ENCODE assay signal across 23 mouse cellular contexts in the genomic region with DNA sequence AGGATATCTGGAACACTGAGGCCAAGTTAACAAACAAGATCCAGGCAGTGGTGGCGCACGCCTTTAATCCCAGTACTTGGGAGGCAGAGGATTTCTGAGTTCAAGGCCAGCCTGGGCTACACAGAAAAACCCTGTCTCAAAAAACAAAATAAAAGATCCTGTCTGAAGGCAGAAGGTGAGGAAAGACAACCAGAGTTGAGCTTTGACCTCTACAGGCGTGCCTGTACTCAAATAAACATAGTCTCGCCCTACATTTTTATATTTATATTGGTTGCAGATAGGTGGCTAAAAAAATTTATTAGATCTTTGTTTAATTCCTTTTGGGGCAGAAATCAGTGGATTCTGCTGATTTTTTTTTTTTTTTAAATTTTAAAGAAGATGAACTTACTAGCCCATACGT. TPM values are rescaled to one million over a fixed set of nuclear protein-coding genes. Genes with fewer than 3 reads are reported as not detected.
DNase-seq lines count a peak whose midpoint lies in the region; TF ChIP-seq lines count a peak whose summit lies in the region.
"Had no signal": no experiment of that assay in that cellular context is flagged by ENCODE, and none has a peak within 500 bp of the region (broad histone marks: within the 10 kb centered on the region; RNA-seq: fewer than 3 reads in every experiment).

No protein-coding gene starts in this region.

- peaks cover 67% of the 10 kb centered on the region for H3K36me3 ChIP-seq in liver, adult 2 months (ENCODE audit: control insufficient read depth, insufficient read depth, low read length)
- peaks cover 69 to 83% of the 10 kb centered on the region in 2 experiments for H3K36me3 ChIP-seq in CH12.LX (replicated peaks in 1 of 2; ENCODE audit: control insufficient read depth in 1 of 2, insufficient read depth in 1 of 2, low read length in 1 of 2)
- peaks cover 52 to 71% of the 10 kb centered on the region in 2 experiments for H3K36me3 ChIP-seq in MEL (ENCODE audit: control insufficient read depth in 1 of 2, insufficient read depth in 2 of 2, low read length in 2 of 2)
- H3K36me3 ChIP-seq in small intestine, adult 2 months (ENCODE audit: control insufficient read depth, insufficient read depth, low read length): peaks cover 59% of the 10 kb centered on the region

- H3K27ac ChIP-seq in liver, adult 2 months (replicated peaks; ENCODE audit: insufficient read depth, low read depth, low read length): peak overlapping the region; percentile 15; the same call in 1 of the 2 replicates
- H3K27ac ChIP-seq in CH12.LX (ENCODE audit: insufficient read depth, low read depth): no peak overlapping the region
- no peak overlapping the region for H3K27ac ChIP-seq in MEL (ENCODE audit: control insufficient read depth, low read depth, low read length)
- peak overlapping the region; percentile 69 for H3K27ac ChIP-seq in small intestine, adult 2 months (ENCODE audit: insufficient read depth, low read depth, low read length)
- H3K27ac ChIP-seq: embryonic facial prominence, embryonic 13.5 days; embryonic facial prominence, embryonic 15.5 days; forebrain, embryonic 10.5 days; forebrain, embryonic 12.5 days had no signal

- no peak overlapping the region for H3K9ac ChIP-seq in liver, adult 2 months (ENCODE audit: low read depth, low read length)
- no peak overlapping the region for H3K9ac ChIP-seq in CH12.LX (ENCODE audit: insufficient read depth, low read depth)
- no peak overlapping the region for H3K9ac ChIP-seq in MEL (ENCODE audit: control insufficient read depth, low read depth, low read length, poor library complexity, severe bottlenecking)
- H3K9ac ChIP-seq: embryonic facial prominence, embryonic 13.5 days; embryonic facial prominence, embryonic 15.5 days; forebrain, embryonic 12.5 days had no signal

- no peak for TF ChIP-seq CTCF in liver, adult 2 months (IDR thresholded peaks at IDR 0.05; ENCODE audit: low read depth, low read length)
- TF ChIP-seq CTCF in CH12.LX (conservative IDR thresholded peaks at IDR 0.05 in 1 of 2, IDR thresholded peaks at IDR 0.05 in 1 of 2; ENCODE audit: low read depth in 2 of 2, low read length in 2 of 2): no peak
- TF ChIP-seq CTCF in MEL (IDR thresholded peaks at IDR 0.05 in 2 of 3, conservative IDR thresholded peaks at IDR 0.05 in 1 of 3; ENCODE audit: control insufficient read depth in 1 of 3, insufficient read depth in 1 of 3, low read depth in 2 of 3, low read length in 3 of 3, poor library complexity in 1 of 3, severe bottlenecking in 1 of 3): no peak
- TF ChIP-seq CTCF in small intestine, adult 2 months (IDR thresholded peaks at IDR 0.05; ENCODE audit: extremely low read depth, insufficient read length, insufficient replicate concordance, low read depth, low read length): no peak
- TF ChIP-seq CTCF in lung, adult 2 months (IDR thresholded peaks at IDR 0.05; ENCODE audit: insufficient read depth, low read length): no peak

- dilution Hi-C loops in CH12.LX (cut with MboI; ENCODE audit: extremely low pct_ligation_motif_present, extremely low pct_unique_long_range_greater_than_20kb, low sequenced_read_pairs): no loop called here

- no peak overlapping the region for H3K4me2 ChIP-seq in CH12.LX (ENCODE audit: insufficient read depth, low read depth, poor library complexity, severe bottlenecking)
- H3K4me2 ChIP-seq: embryonic facial prominence, embryonic 13.5 days; embryonic facial prominence, embryonic 15.5 days; forebrain, embryonic 12.5 days had no signal

- 34% methylated on average over 5 of the region's 5 CpGs for WGBS in liver, adult 2 months
- WGBS in small intestine, adult 2 months: 60% methylated on average over 5 of the region's 5 CpGs
- 90% methylated on average over 5 of the region's 5 CpGs for WGBS in lung, adult 2 months

- no peak for TF ChIP-seq POLR2A in liver, adult 2 months (IDR thresholded peaks at IDR 0.05; ENCODE audit: extremely low read depth, insufficient read depth, low read length)
- TF ChIP-seq POLR2A in CH12.LX (IDR thresholded peaks at IDR 0.05; ENCODE audit: low read depth, low read length) (no peak), MEL (IDR thresholded peaks at IDR 0.05; ENCODE audit: control insufficient read depth in 1 of 2, insufficient read depth in 1 of 2, low read depth in 1 of 2, low read length in 2 of 2, poor library complexity in 1 of 2) (no peak)
- TF ChIP-seq POLR2A in small intestine, adult 2 months (IDR thresholded peaks at IDR 0.05; ENCODE audit: low read depth, low read length): no peak
- no peak for TF ChIP-seq POLR2A in lung, adult 2 months (IDR thresholded peaks at IDR 0.05; ENCODE audit: borderline replicate concordance, extremely low read depth, low read depth, low read length)

- H3K27me3 ChIP-seq in liver, adult 2 months (ENCODE audit: control insufficient read depth, insufficient read depth, low read length): no peaks in the 10 kb centered on the region
- H3K27me3 ChIP-seq in CH12.LX (replicated peaks): no peaks in the 10 kb centered on the region
- no peaks in the 10 kb centered on the region for H3K27me3 ChIP-seq in MEL (ENCODE audit: control insufficient read depth in 1 of 2, insufficient read depth in 2 of 2, low read length in 2 of 2)
- H3K27me3 ChIP-seq in small intestine, adult 2 months (ENCODE audit: control insufficient read depth, insufficient read depth, low read length): no peaks in the 10 kb centered on the region
- H3K27me3 ChIP-seq: embryonic facial prominence, embryonic 13.5 days; embryonic facial prominence, embryonic 15.5 days; forebrain, embryonic 12.5 days had no signal

- TF ChIP-seq RAD21 in CH12.LX (IDR thresholded peaks at IDR 0.05; ENCODE audit: low read depth, low read length) (no peak), MEL (IDR thresholded peaks at IDR 0.05; ENCODE audit: low read depth, low read length) (no peak)

- H3K4me1 ChIP-seq in liver, adult 2 months (ENCODE audit: control insufficient read depth, insufficient read depth, low read length): peaks cover 4% of the 10 kb centered on the region
- H3K4me1 ChIP-seq in CH12.LX (ENCODE audit: control insufficient read depth in 1 of 2, insufficient read depth in 2 of 2): peaks cover 8 to 73% of the 10 kb centered on the region in 2 experiments; a peak in 3 of 4 replicates
- peaks cover 6 to 18% of the 10 kb centered on the region in 2 experiments for H3K4me1 ChIP-seq in MEL (ENCODE audit: control insufficient read depth in 1 of 2, insufficient read depth in 2 of 2, low read length in 2 of 2)
- peaks cover 10% of the 10 kb centered on the region; the same call in 1 of the 2 replicates for H3K4me1 ChIP-seq in small intestine, adult 2 months (ENCODE audit: control insufficient read depth, insufficient read depth, insufficient read length, low read length)
- H3K4me1 ChIP-seq in lung, adult 2 months (ENCODE audit: control insufficient read depth, insufficient read depth, low read length): peaks cover 5% of the 10 kb centered on the region; the same call in 1 of the 2 replicates

- H3K9me3 ChIP-seq in CH12.LX (replicated peaks; ENCODE audit: low read length) (no peaks in the 10 kb centered on the region), MEL (replicated peaks; ENCODE audit: insufficient read depth, low read length) (no peaks in the 10 kb centered on the region)
- H3K9me3 ChIP-seq: embryonic facial prominence, embryonic 13.5 days; embryonic facial prominence, embryonic 15.5 days; forebrain, embryonic 10.5 days; forebrain, embryonic 12.5 days; G1E had no signal

- peak; percentile 59 for DNase-seq in liver, adult 2 months (ENCODE audit: extremely low read depth, low read depth, low spot score)
- no peak for DNase-seq in liver
- no peak for DNase-seq in CH12.LX (ENCODE audit: extremely low read depth)
- no peak for DNase-seq in MEL (ENCODE audit: low read depth, low spot score)
- no peak for DNase-seq in adrenal gland, adult (ENCODE audit: inconsistent age in 2 of 2, low spot score in 1 of 2)
- no peak for DNase-seq in left cerebral cortex, adult 8-10 months (ENCODE audit: low spot score in 2 of 2)
- no peak for DNase-seq in lung, adult 2 months
- DNase-seq: adrenal gland, adult 8-10 months; adrenal gland, postnatal 14 days; adrenal gland, postnatal 36 days; cerebellum, adult 11-12 months; cerebellum, adult 2 months; cerebellum, adult 9-10 months; cerebellum, postnatal 14 days; cerebellum, postnatal 36 days; embryo, embryonic 11 days had no signal

- in situ Hi-C loops in CH12.LX (cut with MboI; ENCODE audit: low pct_ligation_motif_present, low pct_unique_long_range_greater_than_20kb, low sequenced_read_pairs): no loop called here

- H3K79me2 ChIP-seq in liver, adult 2 months (ENCODE audit: control insufficient read depth, insufficient read depth, low read length): no peaks in the 10 kb centered on the region
- H3K79me2 ChIP-seq in CH12.LX (replicated peaks; ENCODE audit: control insufficient read depth, extremely low read depth, insufficient read depth, poor library complexity, severe bottlenecking) (peaks cover 59% of the 10 kb centered on the region), MEL (ENCODE audit: control insufficient read depth, insufficient read depth, low read length, poor library complexity) (peaks cover 55% of the 10 kb centered on the region)

- TF ChIP-seq EP300 in CH12.LX (IDR thresholded peaks at IDR 0.05; ENCODE audit: low read length): no peak
- no peak for TF ChIP-seq EP300 in MEL (IDR thresholded peaks at IDR 0.05; ENCODE audit: low read depth in 1 of 2, low read length in 2 of 2)

- H3K4me3 ChIP-seq in liver, adult 2 months (ENCODE audit: insufficient read depth, low read depth, low read length): no peak overlapping the region
- H3K4me3 ChIP-seq in CH12.LX (replicated peaks in 1 of 3; ENCODE audit: low read depth in 2 of 3, low read length in 2 of 3, poor library complexity in 1 of 3) (no peak overlapping the region), MEL (ENCODE audit: control insufficient read depth in 1 of 2, insufficient read depth in 1 of 2, low read depth in 2 of 2, low read length in 2 of 2) (no peak overlapping the region)
- no peak overlapping the region for H3K4me3 ChIP-seq in small intestine, adult 2 months (ENCODE audit: low read depth, low read length)
- no peak overlapping the region for H3K4me3 ChIP-seq in lung, adult 2 months (replicated peaks; ENCODE audit: extremely low read depth, low read depth, low read length)
- H3K4me3 ChIP-seq: embryonic facial prominence, embryonic 13.5 days; embryonic facial prominence, embryonic 15.5 days; erythroblast, embryonic 14.5 days; forebrain, embryonic 10.5 days; forebrain, embryonic 12.5 days had no signal

RNA-seq across cellular contexts. Expression of gene Tsr1, which starts 4.5 kb away (rescaled TPM):
- 9.0 and 10.1 TPM in 2 replicates for total RNA-seq in liver, adult 2 months (2014; rRNA removed)
- polyA plus RNA-seq in liver, adult 2 months (2012; rRNA removed): 3.8 and 4.9 TPM in 2 replicates
- total RNA-seq in CH12.LX (2012; rRNA removed) (85.2 and 127 TPM in 2 replicates), CH12.LX (2014; rRNA removed) (101 and 105 TPM in 2 replicates), MEL (2012; rRNA removed) (165 and 178 TPM in 2 replicates)
- polyA plus RNA-seq in CH12.LX (2012; ENCODE audit: insufficient read length, low read depth) (149 and 162 TPM in 2 replicates), MEL (2012; ENCODE audit: insufficient read depth in 1 of 2, insufficient read length in 2 of 2, low read depth in 1 of 2, low replicate concordance in 2 of 2, missing spikeins in 1 of 2) (100 to 1,000 TPM; 123 to 129 TPM)
- polyA plus RNA-seq in small intestine, adult 2 months (2012; rRNA removed): 1.7 and 1.9 TPM in 2 replicates
- 10 to 100 TPM; 29.8 to 38.1 (median 30.8) TPM for total RNA-seq in left cerebral cortex, adult 8-10 months (2022)
- 7.1 and 7.5 TPM in 2 replicates for polyA plus RNA-seq in lung, adult 2 months (2012; rRNA removed)

RNA-seq across cellular contexts. Expression of gene Sgsm2, which starts 5.6 kb away (rescaled TPM):
- total RNA-seq in liver, adult 2 months (2014; rRNA removed): 1.5 and 3.3 TPM in 2 replicates
- 7.5 and 10.3 TPM in 2 replicates for polyA plus RNA-seq in liver, adult 2 months (2012; rRNA removed)
- total RNA-seq in CH12.LX (2012; rRNA removed) (2.4 and 3.8 TPM in 2 replicates), CH12.LX (2014; rRNA removed) (0.75 and 0.93 TPM in 2 replicates), MEL (2012; rRNA removed) (7.2 and 8.0 TPM in 2 replicates)
- polyA plus RNA-seq in CH12.LX (2012; ENCODE audit: insufficient read length, low read depth) (3.1 and 3.8 TPM in 2 replicates), MEL (2012; ENCODE audit: insufficient read depth in 1 of 2, insufficient read length in 2 of 2, low read depth in 1 of 2, low replicate concordance in 2 of 2, missing spikeins in 1 of 2) (10 to 100 TPM in 1 of 2 experiments, not detected in 1; 15.1 TPM)
- 6.8 and 9.7 TPM in 2 replicates for polyA plus RNA-seq in small intestine, adult 2 months (2012; rRNA removed)
- total RNA-seq in left cerebral cortex, adult 8-10 months (2022): 10 to 100 TPM; 80.5 to 93.7 (median 88.2) TPM
- polyA plus RNA-seq in lung, adult 2 months (2012; rRNA removed): 19.3 and 22.1 TPM in 2 replicates

RNA-seq across cellular contexts. Expression of gene Smg6, which starts 23.2 kb away (rescaled TPM):
- 12.8 and 17.2 TPM in 2 replicates for total RNA-seq in liver, adult 2 months (2014; rRNA removed)
- polyA plus RNA-seq in liver, adult 2 months (2012; rRNA removed): 16.6 and 16.8 TPM in 2 replicates
- total RNA-seq in CH12.LX (2012; rRNA removed): 12.0 and 12.1 TPM in 2 replicates
- 8.0 and 9.0 TPM in 2 replicates for total RNA-seq in CH12.LX (2014; rRNA removed)
- 14.8 and 18.5 TPM in 2 replicates for polyA plus RNA-seq in CH12.LX (2012; ENCODE audit: insufficient read length, low read depth)
- 11.6 and 13.6 TPM in 2 replicates for total RNA-seq in MEL (2012; rRNA removed)
- polyA plus RNA-seq in MEL (2012; ENCODE audit: insufficient read depth in 1 of 2, insufficient read length in 2 of 2, low read depth in 1 of 2, low replicate concordance in 2 of 2, missing spikeins in 1 of 2): 10 to 100 TPM in 1 of 2 experiments, not detected in 1; 19.0 TPM
- polyA plus RNA-seq in small intestine, adult 2 months (2012; rRNA removed): 10.2 and 18.7 TPM in 2 replicates
- total RNA-seq in left cerebral cortex, adult 8-10 months (2022): 10 to 100 TPM; 30.7 to 33.6 (median 31.9) TPM
- polyA plus RNA-seq in lung, adult 2 months (2012; rRNA removed): 35.8 and 40.8 TPM in 2 replicates

RNA-seq across cellular contexts. Expression of gene Srr, which starts 23.3 kb away (rescaled TPM):
- 31.9 and 39.3 TPM in 2 replicates for total RNA-seq in liver, adult 2 months (2014; rRNA removed)
- polyA plus RNA-seq in liver, adult 2 months (2012; rRNA removed): 24.2 and 35.3 TPM in 2 replicates
- 4.0 and 5.9 TPM in 2 replicates for total RNA-seq in CH12.LX (2012; rRNA removed)
- 5.7 and 6.7 TPM in 2 replicates for total RNA-seq in CH12.LX (2014; rRNA removed)
- polyA plus RNA-seq in CH12.LX (2012; ENCODE audit: insufficient read length, low read depth): 5.7 and 7.6 TPM in 2 replicates
- total RNA-seq in MEL (2012; rRNA removed): 4.1 and 5.2 TPM in 2 replicates
- 1 to 10 TPM in 1 of 2 experiments, not detected in 1; 6.8 TPM for polyA plus RNA-seq in MEL (2012; ENCODE audit: insufficient read depth in 1 of 2, insufficient read length in 2 of 2, low read depth in 1 of 2, low replicate concordance in 2 of 2, missing spikeins in 1 of 2)
- polyA plus RNA-seq in small intestine, adult 2 months (2012; rRNA removed): 3.3 and 6.4 TPM in 2 replicates
- total RNA-seq in left cerebral cortex, adult 8-10 months (2022): 10 to 100 TPM; 78.8 to 86.2 (median 81.8) TPM
- 5.0 and 11.4 TPM in 2 replicates for polyA plus RNA-seq in lung, adult 2 months (2012; rRNA removed)

Comparison
In these comparisons a context has a peak if more than half of its experiments do, and no peak if none do; other contexts are left out.
1. H3K27ac ChIP-seq: peak in liver, adult 2 months (single experiment) and small intestine, adult 2 months (single experiment); none in CH12.LX (single experiment) and MEL (single experiment).
2. RNA of gene Tsr1, which starts 4.5 kb away (polyA plus RNA-seq): 149 to 162 TPM in CH12.LX and 123 to 129 TPM in MEL; 7.1 to 7.5 TPM in lung, adult 2 months, 3.8 to 4.9 TPM in liver, adult 2 months and 1.7 to 1.9 TPM in small intestine, adult 2 months; every median in the first group is over 10 times any median in the second.